Mouse (Mus musculus) cerebellum, postnatal 10 days (tissue): ENCODE results near the gene 1700037C18Rik.
A peak's percentile ranks its signal among the peaks of the same experiment; 100 is the strongest.

Source experiments
- DNase-seq, 2 experiments: peaks; one replicate each; pipeline ENCODE4 v3.0.0; 2021; ENCODE audit warnings: mixed read lengths in 2 of 2

1700037C18Rik gene

DNA sequence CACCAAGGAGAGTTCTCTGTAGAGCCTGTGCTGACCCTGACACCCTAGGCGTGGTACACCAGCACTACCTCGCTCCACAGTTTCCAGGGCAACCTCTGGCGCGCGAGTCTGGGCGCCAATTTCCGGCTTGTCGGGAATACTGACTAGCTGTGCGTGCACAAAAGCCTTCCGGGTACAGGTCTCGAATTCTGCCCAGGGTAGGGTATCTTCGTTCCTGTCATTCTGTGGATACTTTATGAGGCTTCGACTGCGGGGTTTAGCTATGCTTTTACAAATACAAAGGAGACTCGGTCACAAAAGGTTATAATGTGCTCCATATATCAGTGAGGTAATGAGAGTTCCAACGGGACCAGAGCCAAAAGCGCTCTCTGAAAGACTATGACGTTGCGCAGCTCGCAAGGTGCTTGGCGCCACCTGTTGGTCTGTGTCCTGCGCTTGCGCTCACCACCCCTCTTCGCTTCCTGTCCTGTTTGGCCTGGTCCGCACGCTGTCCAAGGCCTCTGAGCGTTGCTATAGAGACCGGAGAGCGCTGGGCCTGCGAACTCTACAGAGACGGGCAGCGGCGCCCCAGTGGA lies at the start of gene 1700037C18Rik, which contains the start of gene Cluap1:
Gene 1700037C18Rik (minus strand): TSS at position 153 of the 575 bp plus-strand sequence.
Gene Cluap1 (plus strand): TSS at position 265 of the 575 bp plus-strand sequence.
- DNase-seq, result peak; percentile 95 to 96

DNA sequence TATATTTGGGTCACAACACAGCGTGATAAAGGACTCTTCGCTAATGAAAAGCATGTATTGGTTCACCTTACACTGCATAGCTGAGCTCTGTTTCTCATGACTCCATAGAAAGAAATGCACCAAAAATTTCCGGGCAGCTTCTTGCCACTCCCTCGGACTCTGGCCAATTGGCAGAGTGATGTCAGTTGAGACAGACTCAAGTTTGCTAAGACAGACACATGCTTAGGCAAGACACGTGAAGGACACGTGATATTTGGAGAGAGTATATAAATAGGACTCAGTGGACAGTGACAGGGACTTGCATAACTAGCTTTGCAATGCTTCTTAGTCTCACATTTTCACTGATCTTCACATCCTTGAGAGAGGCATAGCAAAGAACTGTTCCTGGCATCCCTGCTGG lies 47.9 kb upstream of the 1700037C18Rik start:
- no peak for DNase-seq

DNA sequence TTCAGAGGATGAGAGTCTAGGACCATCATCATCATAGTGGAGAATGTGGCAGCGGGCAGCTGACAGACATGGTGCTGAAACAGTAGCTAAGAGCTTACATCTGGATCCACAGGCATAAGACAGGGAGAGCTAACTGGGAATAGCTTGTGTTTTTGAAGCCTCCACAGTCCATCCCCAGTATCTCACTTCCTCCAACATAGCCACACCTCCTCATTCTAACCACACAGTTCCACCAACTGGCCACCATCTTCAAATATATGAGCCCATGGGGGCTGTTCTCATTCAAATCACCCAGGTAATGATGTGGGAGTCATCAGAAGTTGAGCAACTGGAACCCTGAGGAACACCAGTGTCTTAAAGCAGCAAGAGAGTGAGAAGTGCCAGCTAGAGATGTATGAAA lies 42.7 kb upstream of the 1700037C18Rik start:
- DNase-seq, result no peak

DNA sequence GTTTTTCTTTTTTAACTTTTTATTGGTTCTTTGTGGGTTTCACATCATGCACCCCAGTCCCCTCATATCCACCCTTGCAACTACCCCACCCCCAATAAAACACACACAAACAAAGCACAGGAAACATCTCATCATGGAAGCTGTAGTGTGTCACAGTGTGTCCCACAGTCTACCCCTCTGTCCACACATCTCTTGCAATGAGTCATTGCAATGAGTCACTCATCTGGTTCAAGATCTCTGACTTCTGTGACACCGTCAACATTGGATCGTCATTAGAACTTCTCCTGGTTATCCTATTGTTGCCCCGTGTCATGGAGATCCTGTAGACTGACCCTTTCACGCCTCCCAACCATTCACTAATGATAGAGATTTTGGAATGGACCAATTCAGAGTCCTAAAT lies 26.2 kb upstream of the 1700037C18Rik start:
- DNase-seq, result no peak

DNA sequence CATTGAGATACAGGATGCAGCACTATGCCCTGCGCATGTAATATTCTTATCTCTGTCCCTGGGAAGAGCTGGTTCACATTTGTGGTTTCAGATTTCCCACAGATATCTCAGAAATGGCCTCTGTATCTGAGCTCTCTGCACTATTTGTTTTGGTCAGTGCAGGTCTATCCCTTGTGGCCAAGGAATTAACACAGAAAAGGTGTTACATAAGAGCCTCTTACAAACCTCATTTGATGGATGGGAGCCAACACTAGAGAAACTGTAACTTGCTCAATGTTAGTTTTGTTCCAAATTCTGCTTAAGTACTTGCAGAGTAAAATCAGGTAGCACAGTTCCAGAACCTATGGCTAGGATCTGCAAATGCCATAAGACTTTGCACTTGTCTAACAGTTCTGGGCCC lies 25.6 kb upstream of the 1700037C18Rik start:
- DNase-seq, result no peak

DNA sequence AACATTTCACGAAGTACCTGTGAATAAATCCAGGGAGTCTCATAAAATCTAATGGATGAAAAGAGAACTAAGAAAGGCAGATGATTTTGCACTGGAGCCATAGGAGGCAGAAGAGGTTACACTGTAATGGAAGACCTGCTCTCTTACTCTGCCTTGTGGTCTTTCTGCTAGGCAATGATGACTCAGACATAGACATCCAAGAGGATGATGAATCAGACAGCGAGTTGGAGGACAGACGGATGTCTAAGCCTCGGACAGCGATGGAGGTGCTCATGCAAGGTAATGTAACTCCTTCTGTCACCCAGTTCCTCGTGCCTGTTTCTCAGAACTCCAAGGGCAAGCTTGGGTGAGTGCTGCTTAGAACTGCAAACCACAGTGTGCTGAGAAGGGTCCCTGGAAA lies 25.0 kb upstream of the 1700037C18Rik start:
- DNase-seq, result no peak

DNA sequence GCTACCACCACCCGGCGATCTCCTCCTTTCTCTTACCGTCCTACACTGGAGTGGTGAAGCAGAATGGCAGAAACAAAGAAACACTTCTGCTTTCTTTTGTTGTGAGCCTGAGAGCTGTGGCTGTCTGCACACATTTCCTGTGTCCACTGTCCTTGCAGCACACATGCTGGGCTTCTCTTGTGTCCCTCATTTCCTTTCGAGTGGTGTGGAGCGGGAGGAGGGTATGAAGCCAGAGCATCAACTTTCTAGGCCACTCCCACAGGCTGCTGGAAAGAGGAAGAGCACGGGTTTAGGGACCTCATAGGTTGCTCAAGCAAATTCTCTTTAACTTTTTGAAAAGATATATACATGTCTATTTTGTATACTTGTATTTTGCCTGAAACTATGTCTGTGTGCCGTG lies 20.7 kb upstream of the 1700037C18Rik start:
- DNase-seq, result no peak

DNA sequence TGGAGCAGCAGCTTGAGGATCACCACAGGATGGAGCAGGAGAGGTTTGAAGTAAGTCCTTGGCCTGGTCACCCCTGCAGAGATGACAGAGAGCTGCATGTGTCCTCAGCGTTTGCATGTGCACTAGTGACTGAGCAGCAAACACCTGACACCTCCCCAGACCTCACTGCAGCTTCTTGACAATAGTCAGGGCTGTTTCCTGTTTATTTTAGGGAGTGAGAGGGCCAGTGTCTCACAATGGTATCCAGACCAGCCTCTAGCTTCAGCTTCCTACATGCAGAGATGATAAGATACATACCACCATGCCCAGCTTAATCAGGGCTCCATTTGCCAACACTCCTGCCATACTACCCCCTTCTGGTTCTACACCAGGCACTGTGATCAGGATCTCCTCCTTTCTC lies 20.1 kb upstream of the 1700037C18Rik start:
- no peak for DNase-seq

DNA sequence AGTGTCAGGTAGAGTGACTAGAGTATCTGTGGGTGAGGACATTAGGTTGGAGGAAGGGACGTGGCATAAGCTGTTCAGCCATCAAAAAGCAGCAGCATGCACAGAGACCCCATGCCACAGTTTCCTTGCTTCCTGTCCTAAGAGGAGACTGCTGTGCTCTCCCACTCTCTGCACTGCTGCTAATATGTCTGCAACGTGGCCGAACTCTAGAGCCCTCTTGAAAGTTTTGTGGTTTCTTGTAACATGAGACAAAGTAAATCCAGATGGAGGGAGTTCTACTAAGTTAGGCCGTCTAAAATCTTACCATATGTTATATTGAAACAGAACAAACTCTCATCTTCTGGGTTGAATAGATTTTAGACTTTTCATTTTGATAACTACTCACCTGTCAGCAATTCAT lies 15.5 kb upstream of the 1700037C18Rik start:
- no peak for DNase-seq

DNA sequence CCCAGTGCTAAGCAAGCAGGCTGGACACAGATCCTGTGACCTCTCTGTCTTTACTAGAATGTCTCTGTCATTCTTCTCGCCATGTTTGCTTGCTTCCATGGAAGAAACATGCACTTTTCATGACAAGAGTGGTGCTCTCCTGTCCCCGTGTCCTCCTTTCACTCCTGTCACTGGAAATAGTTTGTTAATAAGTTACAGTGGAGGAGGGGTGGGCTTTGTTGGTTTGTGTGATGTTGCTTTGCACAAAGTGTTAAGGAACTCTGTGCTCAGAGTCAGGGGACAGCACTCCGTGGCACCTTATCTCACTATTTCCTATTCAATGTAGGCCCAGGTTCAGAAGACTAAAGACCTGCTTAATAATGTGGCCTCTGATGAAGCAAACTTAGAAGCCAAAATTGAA lies 15.0 kb upstream of the 1700037C18Rik start:
- no peak for DNase-seq

DNA sequence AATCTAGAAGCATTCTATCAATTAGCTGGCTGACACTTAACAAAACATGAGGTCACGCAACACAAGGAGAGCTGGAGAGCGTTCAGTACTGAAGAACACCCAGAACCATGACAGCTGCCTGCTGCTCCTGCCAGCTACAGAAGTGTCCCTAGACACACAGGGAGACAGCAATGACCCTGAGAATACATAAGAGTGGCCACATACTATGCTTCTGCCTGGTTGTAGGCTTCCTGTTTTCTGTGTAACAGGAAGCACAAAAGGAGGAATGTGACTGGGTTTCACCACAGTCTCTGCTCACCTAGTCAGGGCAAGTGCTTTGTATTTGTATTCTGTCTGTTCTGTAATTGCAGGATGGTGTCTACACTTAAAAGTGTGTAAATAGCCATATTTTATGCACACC lies 12.3 kb upstream of the 1700037C18Rik start:
- no peak for DNase-seq

DNA sequence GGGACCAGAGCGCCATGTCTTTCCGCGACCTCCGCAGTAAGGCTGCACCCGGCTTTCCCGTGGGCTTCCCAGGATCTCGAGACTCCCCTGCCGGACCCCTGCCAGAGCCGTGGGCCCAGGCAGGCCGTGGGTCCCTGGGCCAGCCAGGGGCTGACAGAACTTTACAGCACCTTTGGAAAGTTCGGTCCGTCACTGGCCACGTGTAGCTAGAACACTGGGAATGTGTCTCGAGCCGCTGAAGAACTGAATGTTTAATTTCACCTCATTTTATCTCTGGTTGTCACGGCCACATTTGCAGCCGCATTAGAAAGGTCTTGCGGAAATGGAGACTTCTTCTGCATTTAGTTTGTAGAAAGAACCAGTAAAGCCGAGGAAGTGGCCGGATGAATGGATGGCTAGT lies 629 bp upstream of the 1700037C18Rik start:
- no peak for DNase-seq

DNA sequence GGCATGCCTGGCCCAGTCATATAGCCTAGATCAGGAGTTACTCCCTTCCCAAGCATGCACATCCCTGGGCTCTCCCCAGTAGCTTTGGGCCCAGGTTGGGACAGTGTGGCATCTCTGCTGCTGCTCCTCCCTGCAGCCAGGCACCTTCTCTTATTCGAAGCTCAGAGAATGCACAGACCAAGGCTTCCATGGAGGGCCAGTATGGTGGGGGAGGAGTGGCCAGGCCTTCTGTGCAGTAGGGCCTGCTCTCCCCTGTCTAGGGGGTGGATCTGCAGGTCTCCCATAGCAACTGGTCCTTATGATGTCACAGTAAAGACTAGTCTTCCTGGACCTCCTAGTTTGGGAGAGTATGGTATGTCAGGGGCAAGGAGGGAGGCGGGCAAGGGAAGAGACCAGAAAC lies 1.0 kb downstream of the 1700037C18Rik start:
- peak in 1 of 2 experiments; percentile 10 for DNase-seq

DNA sequence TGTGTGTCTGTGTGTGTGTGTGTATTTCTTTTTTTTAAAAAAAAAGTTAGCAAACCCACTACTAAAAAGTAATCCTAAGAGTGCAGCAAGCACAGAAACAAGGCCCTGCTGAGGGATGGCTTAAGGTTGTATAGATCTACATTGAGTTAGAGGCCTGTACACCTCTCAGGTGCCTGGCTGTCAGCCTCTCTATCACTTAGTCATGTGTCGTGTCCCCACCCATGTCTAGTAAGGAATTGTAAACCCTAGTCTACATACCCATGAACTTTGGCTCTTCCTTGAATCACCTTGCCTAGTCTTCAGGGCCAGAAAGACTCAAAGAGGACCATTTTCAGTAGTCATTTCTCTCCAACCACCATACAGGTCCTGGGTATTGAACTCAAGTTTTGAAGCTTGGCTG lies 11.9 kb downstream of the 1700037C18Rik start:
- no peak for DNase-seq

DNA sequence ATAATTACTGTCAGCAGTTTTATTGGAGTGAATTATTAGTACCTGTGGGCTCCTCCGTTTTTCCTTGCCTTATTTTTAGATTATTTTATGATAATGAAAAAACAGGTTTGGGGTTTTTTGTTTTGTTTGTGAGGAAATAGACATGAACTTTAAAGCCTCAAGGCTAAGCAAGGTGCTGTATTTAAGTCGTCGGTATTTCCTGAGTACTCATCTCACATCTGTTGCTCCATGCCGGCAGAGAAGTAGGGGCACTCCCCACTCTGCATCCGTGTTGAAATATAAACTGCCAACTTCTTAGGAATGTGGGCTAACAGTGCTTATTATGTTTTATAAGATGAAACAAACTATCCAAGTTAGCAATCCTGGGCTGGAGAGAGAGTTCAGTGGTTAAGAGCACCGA lies 12.4 kb downstream of the 1700037C18Rik start:
- DNase-seq, result no peak

DNA sequence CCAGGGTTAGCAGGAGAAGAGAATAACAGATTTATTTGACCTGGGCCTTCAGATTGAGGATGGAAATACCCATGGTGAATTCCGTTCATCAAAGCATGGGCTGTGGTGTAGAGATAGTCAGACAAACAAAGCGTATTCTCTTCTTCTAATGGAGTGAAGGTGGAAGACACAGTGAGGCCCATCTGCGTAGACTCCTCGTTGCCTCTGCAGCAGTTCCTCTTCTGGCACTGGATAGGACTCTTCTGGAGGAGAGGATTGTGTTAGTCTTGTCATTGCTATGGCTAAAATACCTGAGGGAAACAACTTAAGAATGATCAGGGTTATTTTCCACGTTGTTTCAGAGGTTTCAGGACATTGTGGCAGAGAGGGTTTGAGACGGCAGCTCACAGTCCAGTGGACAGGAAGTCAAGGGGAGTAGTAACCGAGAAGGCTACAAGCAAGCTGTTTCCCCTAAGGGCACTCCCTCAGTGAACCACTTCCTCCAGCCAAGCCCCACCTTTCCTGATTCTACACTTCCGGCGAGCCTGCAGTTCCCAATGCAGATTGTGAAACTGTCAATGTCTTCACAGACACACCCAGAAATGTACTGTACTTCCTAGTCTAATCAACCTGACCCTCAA lies 13.2 kb downstream of the 1700037C18Rik start:
- DNase-seq, result no peak

DNA sequence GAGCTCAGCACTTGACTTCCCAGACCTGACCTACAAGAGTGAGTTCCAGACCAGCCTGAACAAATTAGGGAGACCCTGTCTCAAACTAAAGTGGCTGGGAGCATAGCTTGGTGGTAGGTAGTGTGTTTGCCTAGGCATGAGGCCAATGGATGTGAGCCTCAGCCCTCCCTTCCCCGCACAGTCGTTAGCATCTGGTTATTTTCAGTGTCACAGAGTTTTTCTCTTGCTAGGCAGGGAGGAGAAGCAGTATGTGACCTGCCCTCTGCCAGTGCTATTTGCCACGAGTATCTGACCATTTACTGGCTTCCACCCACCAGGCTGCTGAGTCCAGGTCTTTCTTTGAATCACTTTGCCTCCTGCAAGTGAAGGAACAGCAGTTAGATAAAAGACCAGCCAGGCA lies 14.8 kb downstream of the 1700037C18Rik start:
- no peak for DNase-seq

DNA sequence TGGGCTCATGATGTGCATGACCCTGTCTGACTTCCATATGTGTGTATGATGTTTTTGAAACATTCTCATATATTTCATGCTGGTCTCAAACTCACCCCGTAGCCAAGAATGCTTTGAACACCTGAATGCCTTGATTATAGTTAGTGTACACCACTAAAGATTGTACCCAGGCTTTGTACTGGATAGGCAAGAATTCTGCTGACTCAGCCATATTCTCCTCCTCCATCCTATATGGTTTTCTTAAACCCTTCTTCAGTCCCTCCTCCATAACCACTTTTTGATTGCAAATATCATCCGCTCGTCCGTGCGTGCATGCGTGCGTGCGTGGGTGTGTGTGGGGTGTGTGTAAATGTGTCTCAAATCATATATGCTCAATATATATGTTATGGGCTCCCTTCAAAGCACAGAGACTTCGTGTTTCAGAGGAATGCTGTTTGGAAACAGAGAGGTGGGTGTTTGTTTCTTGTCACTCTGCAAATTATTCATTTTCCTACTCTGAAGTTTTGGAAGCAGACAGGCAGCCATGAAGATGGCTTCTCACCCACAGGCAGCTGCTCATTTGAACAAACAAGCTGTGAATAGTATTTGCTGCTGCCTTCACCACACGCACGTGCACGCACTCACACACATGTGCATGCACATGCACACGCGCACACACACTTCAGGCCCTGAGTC lies 16.7 kb downstream of the 1700037C18Rik start:
- DNase-seq, result no peak

DNA sequence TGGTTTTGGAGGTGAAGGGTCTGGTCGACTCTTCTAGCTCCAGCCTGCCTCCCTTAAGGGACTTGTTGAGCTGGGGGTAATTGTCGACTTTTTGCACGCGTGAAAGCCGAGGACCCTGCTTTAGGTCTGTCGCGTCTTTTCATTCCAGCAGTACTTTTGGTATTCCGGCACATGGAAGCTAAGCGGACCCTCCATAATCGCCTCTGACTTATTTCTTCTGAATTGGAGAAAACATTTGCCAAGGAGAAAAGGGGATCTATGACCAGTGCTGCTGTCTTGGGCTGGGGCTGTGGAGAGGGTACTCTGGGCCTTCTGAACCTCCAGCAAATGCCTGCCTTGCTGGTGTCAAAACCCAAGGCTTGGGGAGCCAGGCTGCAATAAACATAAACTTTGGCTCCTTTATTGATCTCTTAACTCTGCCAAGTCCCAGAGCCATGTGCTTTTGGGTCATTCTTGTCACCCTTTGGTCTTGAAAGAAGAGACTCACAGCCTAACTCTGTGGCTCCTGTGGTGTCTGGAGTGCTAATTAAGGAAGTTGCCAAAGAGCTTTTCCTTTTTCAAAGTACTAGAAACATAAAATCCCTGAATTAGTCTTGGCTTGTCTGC lies 23.3 kb downstream of the 1700037C18Rik start:
- DNase-seq, result no peak

DNA sequence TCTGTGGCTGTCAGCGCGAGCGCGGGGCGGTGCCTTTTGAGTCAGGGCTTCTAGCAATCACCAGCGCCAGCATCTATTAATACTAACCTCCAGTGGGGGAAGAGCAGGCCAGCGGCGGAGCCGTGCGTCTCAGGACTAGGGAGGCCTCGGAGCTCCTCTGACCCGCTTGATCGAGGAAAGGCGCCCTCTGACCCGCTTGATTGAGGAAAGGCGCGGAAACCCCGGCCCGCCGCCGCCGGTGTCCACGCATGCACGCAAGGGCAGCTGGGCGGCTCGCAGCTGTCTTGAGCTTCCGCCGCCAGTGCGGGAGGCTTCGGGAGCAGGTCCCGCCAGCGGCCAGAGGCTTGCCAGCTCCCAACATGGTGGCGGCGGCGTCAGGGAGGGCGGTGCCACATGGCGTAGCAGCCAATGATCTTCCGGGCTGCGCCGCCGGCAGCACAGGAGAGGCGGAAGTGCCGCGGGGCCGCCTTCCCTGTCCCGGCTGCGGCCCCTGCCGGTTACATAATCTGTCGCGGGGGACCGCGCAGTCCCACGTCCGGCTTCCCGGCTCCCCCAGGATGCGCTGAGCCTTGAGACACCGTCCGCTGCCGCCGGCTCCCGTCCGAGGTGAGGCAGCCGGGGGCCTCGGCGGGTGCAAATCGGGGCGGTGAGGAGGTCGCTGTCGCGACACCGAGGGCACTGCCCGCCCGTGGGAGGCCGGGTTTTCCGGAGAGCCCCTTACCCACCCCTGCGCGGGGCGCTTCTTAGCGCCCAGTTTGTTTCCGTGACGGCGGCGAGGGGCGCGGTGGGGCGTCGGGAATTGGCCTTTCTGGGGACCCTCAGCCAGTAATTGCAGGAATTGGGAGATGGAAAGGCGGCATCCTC lies 24.1 kb downstream of the 1700037C18Rik start, which contains the start of the genes Zfp597 and Gm20695:
Gene Zfp597 (minus strand): TSS at position 361 of the 864 bp plus-strand sequence.
Gene Gm20695 (plus strand): TSS at position 448 of the 864 bp plus-strand sequence.
- peak; percentile 96 to 98 for DNase-seq

DNA sequence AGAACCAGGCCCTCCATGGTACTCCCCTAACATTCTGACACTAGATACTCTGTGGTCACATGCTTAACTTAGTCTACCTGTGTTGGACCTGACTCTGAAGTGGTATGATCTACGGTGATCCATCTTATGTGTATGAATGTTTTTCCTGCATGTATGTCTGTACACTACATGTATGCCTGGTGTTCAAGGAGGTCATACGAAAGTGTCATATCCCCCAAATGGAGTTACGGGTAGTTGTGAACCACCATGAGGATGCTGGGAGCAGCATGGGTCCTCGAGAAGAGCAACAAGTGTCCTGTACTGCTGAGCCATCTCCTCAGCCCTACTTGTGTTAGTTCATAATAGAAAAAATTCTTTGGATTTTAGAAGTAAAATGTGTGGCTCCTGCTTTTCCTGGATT lies 32.1 kb downstream of the 1700037C18Rik start:
- DNase-seq, result no peak

DNA sequence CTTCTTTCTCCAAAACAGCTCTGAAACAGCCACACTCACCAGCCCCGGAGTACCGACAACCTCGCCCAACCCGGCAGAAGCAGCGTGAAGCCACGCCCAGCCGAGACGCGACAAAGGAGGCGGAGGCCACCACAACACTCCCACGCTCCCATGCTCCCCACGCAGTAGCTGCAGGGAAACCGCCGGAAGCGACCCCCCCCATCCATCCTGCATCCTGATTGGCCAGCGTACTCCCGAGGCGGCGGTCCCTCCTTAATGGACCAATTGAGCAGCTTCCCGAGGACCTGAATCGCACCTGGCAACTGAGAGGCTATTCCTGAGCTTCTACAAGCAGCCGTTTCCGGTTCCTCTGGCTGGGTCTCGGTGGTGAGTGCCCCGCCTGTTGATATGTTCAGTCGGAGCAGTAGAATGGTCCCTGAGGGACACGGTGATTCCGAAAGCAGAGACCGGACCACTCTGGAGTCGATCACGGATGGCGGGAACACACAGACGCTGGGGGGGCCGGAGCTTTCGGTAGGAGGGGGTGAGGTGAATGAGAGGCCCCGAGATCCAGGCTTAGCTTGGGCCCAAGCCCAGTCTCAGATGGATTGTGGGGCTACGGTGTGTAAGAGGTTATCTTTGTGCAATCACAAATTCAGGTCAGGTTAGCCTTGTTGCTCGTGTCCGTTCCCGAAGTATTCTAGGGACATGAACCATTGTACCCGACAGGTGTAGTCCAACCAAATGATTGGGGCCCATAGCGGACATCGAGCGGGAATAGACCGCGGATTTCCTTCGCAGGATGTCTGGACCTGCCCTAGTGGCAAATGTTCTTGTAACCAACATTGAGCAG lies 36.1 kb downstream of the 1700037C18Rik start, which contains the start of gene Naa60:
Gene Naa60 (plus strand): TSS at position 160 of the 832 bp plus-strand sequence.
- peak; percentile 93 to 95 for DNase-seq
